Mouse (Mus musculus) kidney, adult 2 months (tissue): ENCODE measurements around the gene Pigyl. TPM values are rescaled to one million over a fixed set of nuclear protein-coding genes. Genes with fewer than 3 reads are reported as not detected.

Source experiments
- DNase-seq: peaks from one replicate; pipeline ENCODE4 v3.0.0; 2021
- H3K27ac ChIP-seq: fragments of 200-500 bp; 2 replicates; pipeline ENCODE4 v1.5.1; 2012; ENCODE audit warnings: low read depth, low read length, control low read depth, inconsistent platforms; ENCODE audit not compliant: insufficient read depth
- H3K27me3 ChIP-seq: fragments of 200-500 bp; replicated peaks from 2 replicates; pipeline ENCODE4 v1.6.1; 2012; ENCODE audit warnings: mild to moderate bottlenecking, moderate library complexity, low read length, inconsistent platforms; ENCODE audit not compliant: control insufficient read depth, insufficient read depth
- H3K36me3 ChIP-seq: fragments of 200-500 bp; 2 replicates; pipeline ENCODE4 v1.6.1; 2012; ENCODE audit warnings: mild to moderate bottlenecking, moderate library complexity, low read length, inconsistent platforms; ENCODE audit not compliant: control insufficient read depth, insufficient read depth
- H3K4me1 ChIP-seq: fragments of 200-500 bp; 2 replicates; pipeline ENCODE4 v1.6.1; 2011; ENCODE audit warnings: low read length; ENCODE audit not compliant: control insufficient read depth, insufficient read depth
- H3K4me3 ChIP-seq: fragments of 200-500 bp; 2 replicates; pipeline ENCODE4 v1.5.1; 2011; ENCODE audit warnings: mild to moderate bottlenecking, low read depth, low read length, control low read depth; ENCODE audit not compliant: insufficient read depth
- CTCF ChIP-seq: fragments of 200-500 bp; conservative IDR thresholded peaks from 2 replicates; pipeline ENCODE4 v1.5.1; 2011; ENCODE audit warnings: low read depth, mild to moderate bottlenecking, control low read depth, low read length, moderate library complexity, mixed read lengths; ENCODE audit not compliant: insufficient read depth, insufficient read length
- POLR2A ChIP-seq: fragments of 200-500 bp; IDR thresholded peaks from one replicate; pipeline ENCODE4 v1.6.1; 2011; ENCODE audit warnings: low read depth, low read length, control low read depth
- WGBS: fragments of 180-500 bp; shearing (Covaris S2); methylation state at CpG from one replicate; pipeline ENCODE4 v1.1.7; 2018; 5-methylcytosine and 5-hydroxymethylcytosine counted together
- polyA plus RNA-seq: library from polyadenylated mRNA; depleted of rRNA; stranded (reverse); fragments of >200 nt; gene quantifications from 2 replicates; pipeline ENCODE4 v1.2.3, GENCODE M21; 2012

The Pigyl gene
- polyA plus RNA-seq, 1 experiment: 71.4 TPM

GRCm38 (mm10) chr9:22155614-22156013 is 1.0 kb upstream of the Pigyl start:
- Histone ChIP-seq H3K4me1 (peaks cover 5% of the 10 kb centered on the region; the same call in 1 of the 2 replicates), H3K4me3 (no peak overlapping the region), H3K36me3 (no peaks in the 10 kb centered on the region), H3K27me3 (no peaks in the 10 kb centered on the region), H3K27ac (no peak overlapping the region)
- 11% methylated on average over 10 of the region's 10 CpGs for WGBS
- TF ChIP-seq POLR2A (no peak), CTCF (peak; percentile 63)
- DNase-seq: peak; percentile 79

DNA sequence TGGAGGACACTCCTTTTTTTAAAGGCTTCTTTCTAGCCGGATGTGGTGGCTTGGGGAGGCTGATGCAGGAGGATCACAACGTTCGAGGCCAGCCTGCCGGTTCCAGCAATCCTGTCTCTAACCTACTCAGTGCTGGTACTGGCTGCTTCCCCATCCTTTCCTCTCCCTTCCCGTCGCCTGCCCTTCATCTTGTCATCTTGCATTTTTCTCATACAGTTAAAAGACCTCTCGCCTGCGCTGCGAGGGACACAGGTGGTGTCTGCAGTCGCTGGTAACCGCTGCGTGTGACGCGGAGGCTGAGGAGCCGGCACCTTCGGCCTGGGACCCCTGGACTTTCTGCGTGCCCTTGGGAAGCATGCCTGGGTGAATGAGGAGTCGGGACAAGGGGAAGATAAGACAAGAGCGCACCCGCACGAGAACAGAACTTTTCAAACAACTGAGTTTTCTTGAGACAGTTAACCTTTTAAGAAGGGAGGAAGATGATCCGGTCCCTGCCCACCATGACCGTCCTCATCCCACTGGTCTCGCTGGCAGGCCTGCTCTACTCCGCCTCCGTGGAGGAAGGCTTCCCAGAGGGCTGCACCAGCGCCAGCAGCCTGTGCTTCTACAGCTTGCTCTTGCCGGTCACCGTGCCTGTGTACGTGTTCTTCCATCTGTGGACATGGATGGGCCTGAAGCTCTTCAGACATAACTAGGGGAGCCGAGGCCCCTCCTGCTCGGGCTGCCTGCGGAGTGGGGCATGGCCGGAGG is 1.0 kb downstream of the Pigyl start:
- Histone ChIP-seq H3K4me3 (peak overlapping the region; percentile 91), H3K4me1 (0 out of 2 replicates have a peak, but pooled peaks cover 2% of the 10 kb centered on the region), H3K27me3 (no peaks in the 10 kb centered on the region), H3K36me3 (no peaks in the 10 kb centered on the region), H3K27ac (no peak overlapping the region)
- TF ChIP-seq CTCF (no peak), POLR2A (no peak)
- DNase-seq: no peak
- WGBS: 78% methylated on average over 34 of the region's 34 CpGs

DNA sequence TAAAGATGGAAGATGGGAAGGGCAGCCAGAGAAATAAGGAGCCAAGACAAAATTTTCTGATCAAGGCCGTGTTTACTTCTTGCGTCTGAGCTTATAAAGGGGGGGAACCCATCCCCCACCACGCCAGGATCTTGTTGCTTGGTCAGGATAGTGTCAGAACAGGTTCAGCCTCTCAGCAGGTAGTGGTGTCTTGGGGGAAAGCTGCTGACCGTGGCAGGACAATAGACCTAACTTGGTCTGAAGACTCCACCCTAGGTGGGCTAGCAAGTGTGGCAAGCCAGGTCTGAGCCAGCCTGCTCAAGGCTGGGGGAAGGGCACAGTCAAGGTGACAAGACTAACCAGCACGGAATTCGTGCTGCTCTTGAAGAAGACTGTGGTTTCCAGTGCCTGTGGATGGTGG is 4.7 kb downstream of the Pigyl start:
- Histone ChIP-seq H3K27ac (no peak overlapping the region), H3K4me3 (no peak overlapping the region), H3K4me1 (0 out of 2 replicates have a peak, but pooled peaks cover 2% of the 10 kb centered on the region), H3K27me3 (no peaks in the 10 kb centered on the region), H3K36me3 (no peaks in the 10 kb centered on the region)
- DNase-seq: no peak
- TF ChIP-seq POLR2A (no peak), CTCF (no peak)
- 41% methylated on average over 6 of the region's 6 CpGs for WGBS

GRCm38 (mm10) chr9:22162305-22162704 is 5.7 kb downstream of the Pigyl start:
- DNase-seq: no peak
- TF ChIP-seq POLR2A (no peak), CTCF (no peak)
- no peaks in the 10 kb centered on the region for H3K36me3 ChIP-seq
- H3K27me3 ChIP-seq: no peaks in the 10 kb centered on the region
- H3K4me1 ChIP-seq: 0 out of 2 replicates have a peak, but pooled peaks cover 2% of the 10 kb centered on the region
- no peak overlapping the region for H3K27ac ChIP-seq
- no peak overlapping the region for H3K4me3 ChIP-seq
- 85% methylated on average over 9 of the region's 9 CpGs for WGBS

GRCm38 (mm10) chr9:22162912-22163311 is 6.3 kb downstream of the Pigyl start:
- H3K4me1 ChIP-seq: no peaks in the 10 kb centered on the region
- TF ChIP-seq CTCF (no peak), POLR2A (no peak)
- H3K27ac ChIP-seq: no peak overlapping the region
- 96% methylated on average over 7 of the region's 7 CpGs for WGBS
- no peak for DNase-seq
- no peaks in the 10 kb centered on the region for H3K36me3 ChIP-seq
- no peaks in the 10 kb centered on the region for H3K27me3 ChIP-seq
- H3K4me3 ChIP-seq: no peak overlapping the region

DNA sequence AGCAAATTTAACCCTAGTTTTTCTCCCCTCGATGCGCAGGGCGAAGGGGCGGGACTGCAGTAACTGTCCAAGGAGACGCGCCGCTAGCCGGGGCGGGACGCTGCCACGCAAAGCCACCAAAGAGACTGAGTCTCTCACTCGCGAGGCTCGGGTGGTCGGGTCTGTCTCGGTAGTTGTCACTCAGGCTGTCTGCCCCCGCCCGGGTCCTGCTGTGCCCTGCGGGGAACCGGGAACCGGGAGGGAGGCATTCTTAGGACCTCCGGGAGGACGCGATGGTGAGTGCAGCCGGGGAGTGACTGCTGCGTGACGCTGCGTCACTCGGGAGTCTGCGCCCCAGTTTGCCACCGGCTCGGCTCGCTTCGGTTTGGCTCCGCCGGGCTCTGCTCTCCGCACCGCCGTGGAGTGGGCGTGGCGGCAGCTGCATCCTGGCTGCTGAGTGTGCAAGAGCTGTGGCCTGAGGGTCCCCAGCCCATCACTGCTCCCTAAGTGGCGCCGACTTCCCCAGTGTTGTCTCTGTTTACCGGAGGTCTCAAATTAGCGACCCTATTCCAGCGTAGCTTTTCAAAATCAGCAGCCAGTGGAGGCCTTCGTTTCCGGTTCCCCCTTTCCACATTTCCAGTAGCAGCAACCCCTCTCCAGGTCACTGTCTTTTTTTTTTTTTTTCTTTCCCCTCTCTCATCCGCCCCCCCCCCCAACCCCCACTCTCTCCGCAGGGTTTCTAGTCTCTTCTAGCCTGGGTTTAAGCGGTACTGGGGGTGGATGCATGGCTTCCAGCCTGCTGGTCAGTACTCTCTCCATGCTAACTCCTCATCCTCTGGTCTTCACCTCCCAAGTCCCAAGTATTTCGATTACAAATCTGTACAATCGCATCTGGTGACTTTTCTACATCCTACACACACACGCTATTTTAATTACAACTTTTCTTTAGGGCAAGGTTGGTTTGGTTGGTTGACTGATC is 8.3 kb downstream of the Pigyl start:
- H3K27me3 ChIP-seq: no peaks in the 10 kb centered on the region
- H3K4me3 ChIP-seq: peak overlapping the region; percentile 57
- no peaks in the 10 kb centered on the region for H3K36me3 ChIP-seq
- TF ChIP-seq CTCF: no peak
- TF ChIP-seq POLR2A: no peak
- no peak overlapping the region for H3K27ac ChIP-seq
- no peaks in the 10 kb centered on the region for H3K4me1 ChIP-seq
- 4% methylated on average over 53 of the region's 54 CpGs for WGBS
- no peak for DNase-seq

DNA sequence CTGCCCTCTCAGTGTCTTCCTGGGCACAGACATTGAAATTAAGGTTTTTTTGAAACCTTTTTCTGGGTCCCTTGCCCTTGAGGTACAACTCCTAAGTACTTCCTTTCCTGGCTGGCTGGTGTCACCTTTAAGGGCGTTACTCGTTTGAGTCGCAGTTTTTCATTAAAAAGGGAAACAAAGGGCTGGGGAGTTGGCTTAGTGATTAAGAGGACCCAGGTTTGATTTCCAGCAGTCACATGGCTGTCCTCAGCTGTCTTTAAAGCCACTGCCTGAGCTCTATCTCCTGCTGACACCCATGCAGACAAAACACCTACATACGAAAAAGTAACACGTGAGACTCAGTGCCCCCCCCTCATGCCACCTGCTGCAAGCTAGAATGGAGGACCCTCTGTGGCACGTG is 9.3 kb downstream of the Pigyl start:
- H3K4me1 ChIP-seq: no peaks in the 10 kb centered on the region
- no peak for TF ChIP-seq POLR2A
- no peak for TF ChIP-seq CTCF
- H3K27me3 ChIP-seq: no peaks in the 10 kb centered on the region
- WGBS: 65% methylated on average over 6 of the region's 6 CpGs
- H3K27ac ChIP-seq: no peak overlapping the region
- no peak overlapping the region for H3K4me3 ChIP-seq
- no peaks in the 10 kb centered on the region for H3K36me3 ChIP-seq
- no peak for DNase-seq
